Mouse (Mus musculus) heart, embryonic 14.5 days (tissue): ENCODE measurements around the gene Ivd. TPM values are rescaled to one million over a fixed set of nuclear protein-coding genes. Genes with fewer than 3 reads are reported as not detected.
A peak's percentile ranks its signal among the peaks of the same experiment; 100 is the strongest.

Experiments
- ATAC-seq: fragments of 200-750 bp; cut with Nextera tagmentation; 2 replicates; pipeline ENCODE4 v1.8.0; 2017; ENCODE audit warnings: low read depth, moderate TSS enrichment; ENCODE audit not compliant: insufficient number of reproducible peaks, insufficient read depth, low FRiP score
- H3K27ac ChIP-seq, 2 experiments: fragments of 200-500 bp in 1 of 2; fragments of 300-500 bp in 1 of 2; sonication (generic) in 1 of 2; replicated peaks in 1 of 2; 2 replicates each; pipeline ENCODE4 v1.5.1; 2012 to 2014; ENCODE audit warnings: low read depth in 2 of 2, low read length in 2 of 2, control low read depth in 1 of 2, mild to moderate bottlenecking in 1 of 2, mixed read lengths in 1 of 2; ENCODE audit not compliant: control insufficient read depth in 1 of 2, insufficient read depth in 1 of 2
- H3K27me3 ChIP-seq: fragments of 300-500 bp; sonication (generic); 2 replicates; pipeline ENCODE4 v1.6.1; 2014; ENCODE audit warnings: mild to moderate bottlenecking, low read length, control low read depth; ENCODE audit not compliant: control insufficient read depth, insufficient read depth
- H3K36me3 ChIP-seq: fragments of 300-500 bp; sonication (generic); 2 replicates; pipeline ENCODE4 v1.6.1; 2014; ENCODE audit warnings: mild to moderate bottlenecking, control low read depth, low read length, mixed read lengths; ENCODE audit not compliant: control insufficient read depth, insufficient read depth
- H3K4me1 ChIP-seq, 2 experiments: fragments of 200-500 bp in 1 of 2; fragments of 300-500 bp in 1 of 2; sonication (generic) in 1 of 2; 2 replicates each; pipeline ENCODE4 v1.6.1; 2012 to 2014; ENCODE audit warnings: low read length in 2 of 2, control low read depth in 1 of 2, mixed read lengths in 1 of 2; ENCODE audit not compliant: control insufficient read depth in 2 of 2, insufficient read depth in 2 of 2
- H3K4me2 ChIP-seq: fragments of 300-500 bp; sonication (generic); 2 replicates; pipeline ENCODE4 v1.6.1; 2014; ENCODE audit warnings: mild to moderate bottlenecking, low read length
- H3K4me3 ChIP-seq, 2 experiments: fragments of 200-500 bp in 1 of 2; fragments of 300-500 bp in 1 of 2; sonication (generic) in 1 of 2; 2 replicates each; pipeline ENCODE4 v1.5.1; 2012 to 2014; ENCODE audit warnings: low read length in 2 of 2, mild to moderate bottlenecking in 2 of 2, control low read depth in 1 of 2, low read depth in 1 of 2, moderate library complexity in 1 of 2; ENCODE audit not compliant: control insufficient read depth in 1 of 2, insufficient read depth in 1 of 2
- H3K9ac ChIP-seq: fragments of 300-500 bp; sonication (generic); 2 replicates; pipeline ENCODE4 v1.6.1; 2014; ENCODE audit warnings: mild to moderate bottlenecking, low read length
- H3K9me3 ChIP-seq: fragments of 300-500 bp; sonication (generic); 2 replicates; pipeline ENCODE4 v1.6.1; 2016; ENCODE audit warnings: low read length, control low read depth; ENCODE audit not compliant: control insufficient read depth
- WGBS: fragments of 180-500 bp; shearing (Covaris S2); extraction: QIAGEN DNeasy Blood & Tissue Kit; methylation state at CpG from one replicate; pipeline ENCODE4 v1.1.7; 2014; 5-methylcytosine and 5-hydroxymethylcytosine counted together
- polyA plus RNA-seq: library from polyadenylated mRNA; unstranded; fragments of >200 nt; fragmentation: Nextera tagmentation; extraction: Ambion mirVana; gene quantifications from 2 replicates; pipeline ENCODE4 v1.2.1, GENCODE M21; 2014

Ivd gene
- polyA plus RNA-seq, 1 experiment from 2014 or later: 75.6 TPM

DNA sequence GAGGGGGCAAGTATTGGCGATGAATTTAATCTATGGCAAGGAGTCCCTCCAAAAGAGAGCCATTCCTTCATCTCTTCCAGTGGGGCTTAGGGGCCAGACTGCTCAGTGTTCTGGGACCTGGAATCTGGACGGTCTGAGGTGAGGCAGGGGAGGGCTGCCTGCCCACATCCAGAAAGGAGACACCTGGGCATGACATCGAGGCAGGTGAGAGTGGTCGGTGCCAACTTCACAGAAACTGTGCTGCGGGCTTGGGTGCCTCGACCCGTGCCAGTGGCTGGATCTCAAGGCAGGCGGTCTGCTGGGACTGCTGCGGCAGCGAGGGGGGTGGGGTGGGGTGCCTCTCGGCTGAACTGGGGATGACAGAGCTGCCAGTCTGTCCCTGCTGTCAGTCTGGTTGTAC is 36.1 kb downstream of the Ivd start:
- Histone ChIP-seq H3K27me3 (peaks cover 74% of the 10 kb centered on the region), H3K9me3 (no peaks in the 10 kb centered on the region), H3K9ac (no peak overlapping the region), H3K4me1 (peaks cover 15 to 28% of the 10 kb centered on the region in 2 experiments), H3K4me3 (no peak overlapping the region; a peak in 1 of 4 replicates), H3K4me2 (peak overlapping the region; percentile 93; the same call in 1 of the 2 replicates), H3K36me3 (no peaks in the 10 kb centered on the region), H3K27ac (no peak overlapping the region)
- no peak for ATAC-seq
- WGBS: 2% methylated on average over 11 of the region's 11 CpGs

DNA sequence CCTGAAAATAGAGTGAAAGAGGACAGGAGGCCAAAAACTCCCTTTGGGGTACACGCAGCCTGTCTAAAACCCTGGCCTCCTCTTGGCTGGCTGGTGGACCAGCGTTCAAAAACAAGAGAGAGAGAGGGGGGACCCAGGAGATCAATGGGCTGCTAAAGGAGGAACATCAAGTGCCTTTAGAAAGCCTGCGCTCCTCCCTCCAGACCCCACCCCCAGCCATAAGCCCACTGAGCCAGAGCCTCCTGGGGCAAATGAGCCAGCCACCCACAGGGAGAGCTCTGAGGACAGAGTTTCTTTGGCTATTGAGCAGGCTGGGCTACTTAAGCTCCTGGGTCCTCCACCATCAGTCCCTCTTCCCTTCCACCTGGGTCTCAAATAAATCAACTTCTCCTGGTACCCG is 37.0 kb downstream of the Ivd start:
- WGBS: 17% methylated on average over 4 of the region's 4 CpGs
- no peak for ATAC-seq
- Histone ChIP-seq H3K27me3 (peaks cover 70% of the 10 kb centered on the region), H3K36me3 (no peaks in the 10 kb centered on the region), H3K9ac (no peak overlapping the region), H3K27ac (no peak overlapping the region), H3K4me2 (no peak overlapping the region), H3K4me3 (no peak overlapping the region), H3K4me1 (peaks cover 21 to 38% of the 10 kb centered on the region in 2 experiments), H3K9me3 (no peaks in the 10 kb centered on the region)

DNA sequence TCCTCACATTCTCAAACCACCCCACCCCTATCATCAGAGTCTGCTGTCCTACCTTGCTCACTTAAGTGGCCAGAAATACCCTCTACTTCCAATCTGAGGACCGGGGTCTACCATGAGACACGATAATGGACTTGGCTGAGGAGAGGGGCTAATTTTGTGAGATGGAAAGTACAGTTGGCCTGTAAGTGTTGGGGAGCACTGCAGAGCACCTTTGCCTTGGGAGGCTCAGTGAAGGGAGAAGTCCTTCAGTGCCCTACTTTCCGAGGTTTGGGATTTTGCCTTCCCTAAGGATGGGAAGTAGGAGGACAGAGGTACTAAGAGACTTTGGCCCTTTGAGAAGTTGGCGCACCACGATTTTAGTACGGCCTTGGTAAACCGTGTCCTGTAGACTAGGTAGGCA is 37.6 kb downstream of the Ivd start:
- Histone ChIP-seq H3K27me3 (peaks cover 64% of the 10 kb centered on the region), H3K9me3 (no peaks in the 10 kb centered on the region), H3K27ac (no peak overlapping the region), H3K4me3 (no peak overlapping the region), H3K9ac (no peak overlapping the region), H3K36me3 (no peaks in the 10 kb centered on the region), H3K4me1 (peaks cover 22 to 41% of the 10 kb centered on the region in 2 experiments), H3K4me2 (no peak overlapping the region)
- no peak for ATAC-seq
- 12% methylated on average over 7 of the region's 7 CpGs for WGBS

DNA sequence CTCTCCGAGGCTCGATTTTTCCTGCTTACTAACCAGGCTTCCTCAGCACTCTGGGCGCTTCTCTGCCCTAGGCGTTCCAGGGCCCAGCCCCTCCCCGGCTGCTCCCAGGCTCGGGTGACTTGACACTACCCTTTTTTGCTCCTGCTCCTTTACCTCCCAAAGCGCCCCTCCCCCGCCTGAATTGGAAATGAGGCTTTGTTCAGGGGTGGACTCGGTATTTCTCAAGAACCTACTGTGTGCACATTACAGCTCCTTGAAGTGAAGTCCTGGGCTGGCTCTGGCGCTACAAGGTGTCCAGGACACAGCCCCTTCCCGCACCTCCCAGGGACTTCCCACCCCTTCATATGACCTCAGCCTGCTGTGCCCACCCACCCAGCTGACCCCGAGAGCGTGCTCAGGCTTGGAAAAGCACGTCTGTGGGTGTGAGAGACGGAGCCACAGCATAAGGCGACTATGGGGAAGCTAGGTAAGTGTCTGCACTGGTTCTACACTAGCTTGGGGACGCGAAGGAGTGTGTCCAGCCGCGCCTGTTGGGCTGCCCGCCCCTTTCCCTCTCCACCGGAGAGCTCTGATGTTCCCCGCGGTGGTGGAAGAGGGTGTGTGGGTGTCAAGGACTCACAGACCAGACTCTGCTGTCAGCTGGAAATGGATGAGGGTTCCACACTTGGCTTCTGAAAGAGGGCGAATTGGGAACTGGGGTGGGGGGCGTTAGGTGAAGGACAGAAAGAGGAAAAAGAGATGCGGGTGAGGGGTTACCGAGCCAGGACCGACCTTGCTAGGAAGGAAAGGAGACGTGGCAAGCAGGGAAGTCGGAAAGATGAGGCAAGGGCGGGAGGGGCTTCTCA is 38.4 kb downstream of the Ivd start, which contains the start of gene Bahd1:
TSS of gene Bahd1 (plus strand) at position 397 of the 845 bp plus-strand sequence.
- Histone ChIP-seq H3K9me3 (no peaks in the 10 kb centered on the region), H3K27ac (no peak within 1 kb of the TSS), H3K36me3 (no peaks in the 10 kb centered on the region), H3K4me3 (peak within 1 kb of the TSS; percentile 93), H3K27me3 (peaks cover 55% of the 10 kb centered on the region), H3K4me1 (peaks cover 22 to 41% of the 10 kb centered on the region in 2 experiments), H3K9ac (peak within 1 kb of the TSS; percentile 87), H3K4me2 (peak within 1 kb of the TSS; percentile 99)
- no peak for ATAC-seq
- WGBS: 1% methylated on average over 32 of the region's 32 CpGs

DNA sequence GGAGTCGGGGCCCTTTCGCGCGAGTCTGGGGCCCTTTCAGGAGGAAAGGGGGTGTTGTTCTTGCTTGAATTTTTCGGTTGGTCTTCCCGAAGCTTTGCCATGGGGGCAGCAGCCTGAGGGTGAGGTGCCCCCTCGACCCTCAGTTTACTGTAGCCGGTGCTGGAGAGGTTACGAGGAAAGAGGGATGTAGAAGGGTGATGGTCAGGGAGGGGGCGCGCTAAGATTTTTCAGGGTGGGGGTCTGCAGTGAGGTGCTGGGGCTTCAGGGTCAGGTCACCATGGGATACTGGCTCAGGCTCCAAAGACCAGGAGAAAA is 39.0 kb downstream of the Ivd start:
- no peaks in the 10 kb centered on the region for H3K9me3 ChIP-seq
- WGBS: 0% methylated on average over 11 of the region's 11 CpGs
- no peaks in the 10 kb centered on the region for H3K36me3 ChIP-seq
- no peak overlapping the region for H3K27ac ChIP-seq
- ATAC-seq: no peak
- H3K4me3 ChIP-seq: peak overlapping the region; percentile 43 to 93
- peaks cover 49% of the 10 kb centered on the region for H3K27me3 ChIP-seq
- peak overlapping the region; percentile 99 for H3K4me2 ChIP-seq
- peak overlapping the region; percentile 74 for H3K9ac ChIP-seq
- peaks cover 22 to 41% of the 10 kb centered on the region in 2 experiments for H3K4me1 ChIP-seq

DNA sequence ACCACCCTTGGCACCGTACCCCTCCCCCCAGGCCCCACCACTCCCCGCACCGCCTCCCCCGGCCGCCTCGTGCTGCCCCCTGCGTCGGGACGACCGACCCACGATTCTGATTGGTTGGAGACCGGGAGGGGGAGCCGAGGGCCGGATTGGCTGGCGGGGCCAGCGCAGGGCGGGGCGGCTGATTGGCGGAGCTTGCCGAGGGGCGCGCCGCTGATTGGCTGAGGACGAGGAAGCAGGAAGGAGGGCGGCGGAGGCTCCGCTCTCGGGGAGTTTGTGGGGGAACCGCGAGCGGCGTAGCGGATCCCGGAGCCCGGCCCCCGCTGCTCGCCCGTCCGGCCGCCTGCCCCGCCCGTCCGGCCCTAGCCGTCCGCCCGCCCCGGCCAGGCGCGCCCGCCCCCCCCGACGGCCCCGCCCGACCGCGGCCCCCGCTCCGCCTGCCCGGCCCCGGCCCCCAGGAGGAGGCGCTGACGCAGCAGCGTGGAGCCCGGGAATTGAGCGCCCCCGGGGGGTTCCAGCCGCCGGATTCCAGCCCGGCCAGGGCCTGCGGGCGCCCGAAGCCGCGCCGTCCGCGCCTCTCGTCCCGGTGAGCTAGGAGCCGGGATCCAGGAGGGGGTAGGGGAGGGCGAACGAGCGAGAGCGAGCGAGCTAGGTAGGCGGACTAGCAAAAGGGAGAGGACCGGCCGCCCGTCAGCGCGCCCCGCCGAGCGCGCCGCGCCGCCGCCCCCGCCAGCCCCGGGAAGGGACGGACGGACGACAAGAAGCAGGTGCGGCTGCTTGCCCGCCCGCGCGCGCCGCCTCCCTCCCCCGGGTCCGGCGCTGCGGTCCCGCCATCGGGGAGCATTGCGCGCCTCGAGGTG is 39.6 kb downstream of the Ivd start:
- Histone ChIP-seq H3K4me2 (peak overlapping the region; percentile 99), H3K9ac (peak overlapping the region; percentile 87), H3K9me3 (no peaks in the 10 kb centered on the region), H3K27me3 (peaks cover 43% of the 10 kb centered on the region), H3K4me3 (peak overlapping the region; percentile 93), H3K27ac (peak overlapping the region; percentile 51 to 77), H3K36me3 (no peaks in the 10 kb centered on the region), H3K4me1 (peaks cover 22 to 40% of the 10 kb centered on the region in 2 experiments)
- under 1% methylated on average over 68 of the region's 120 CpGs for WGBS
- ATAC-seq: peak; percentile 91

DNA sequence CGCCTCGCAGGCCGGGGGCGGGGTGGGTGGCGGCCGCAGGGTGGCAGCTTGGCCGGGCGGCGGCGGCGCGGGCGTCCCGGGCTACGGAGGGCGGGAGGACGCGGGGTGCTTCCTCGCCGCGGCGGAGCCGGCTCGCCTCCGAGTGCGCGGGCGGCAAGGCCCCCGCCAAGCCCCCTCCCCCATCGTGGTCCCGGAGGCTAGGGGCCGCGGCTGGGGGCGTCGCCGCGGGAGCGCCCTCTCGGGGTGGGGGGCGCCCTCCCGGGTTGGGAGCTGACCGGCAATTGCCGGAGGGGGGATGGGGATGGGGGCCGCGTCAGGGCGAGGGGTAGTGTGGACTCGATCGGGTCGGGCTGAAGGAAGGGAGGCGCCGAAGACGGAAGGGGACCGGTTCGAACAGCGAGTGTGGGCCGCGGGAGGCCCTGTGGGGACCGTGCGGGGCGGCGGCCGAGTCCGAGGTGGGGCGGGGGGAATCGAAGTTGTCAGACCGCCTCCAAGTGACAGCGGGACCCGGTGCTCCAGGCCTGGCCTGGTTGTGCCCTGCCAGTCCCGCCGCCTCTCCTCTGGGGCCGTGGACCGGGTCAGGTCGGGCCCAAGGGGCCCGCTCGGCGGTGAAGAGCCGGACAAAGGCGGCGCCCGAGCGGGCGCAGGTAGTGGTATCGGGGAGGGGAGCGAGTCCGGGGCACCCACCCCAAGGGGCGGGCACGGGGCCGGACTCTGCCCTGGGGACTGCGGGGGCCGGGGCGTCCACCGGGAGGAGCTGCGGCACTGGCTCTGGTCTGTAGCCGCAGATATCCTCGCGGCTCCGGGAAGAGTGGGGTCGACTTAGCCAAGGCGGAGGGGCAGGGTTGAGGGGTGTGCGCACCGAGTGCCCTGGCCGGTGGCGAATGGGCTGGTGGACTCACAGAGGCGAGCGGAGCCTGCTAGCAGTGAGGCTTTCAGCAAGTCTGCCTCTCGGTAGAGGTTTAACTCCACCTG is 40.6 kb downstream of the Ivd start:
- under 1% methylated on average over 91 of the region's 106 CpGs for WGBS
- Histone ChIP-seq H3K4me2 (peak overlapping the region; percentile 99), H3K9me3 (no peaks in the 10 kb centered on the region), H3K36me3 (no peaks in the 10 kb centered on the region), H3K9ac (peak overlapping the region; percentile 87), H3K4me3 (peak overlapping the region; percentile 93), H3K27me3 (peaks cover 34% of the 10 kb centered on the region), H3K27ac (peak overlapping the region in 1 of 2 experiments; percentile 77; a peak in 2 of 4 replicates), H3K4me1 (peaks cover 16 to 31% of the 10 kb centered on the region in 2 experiments)
- peak; percentile 35 for ATAC-seq
